Comparison of ENCODE assay signal across 9 mouse cellular contexts in the genomic region with DNA sequence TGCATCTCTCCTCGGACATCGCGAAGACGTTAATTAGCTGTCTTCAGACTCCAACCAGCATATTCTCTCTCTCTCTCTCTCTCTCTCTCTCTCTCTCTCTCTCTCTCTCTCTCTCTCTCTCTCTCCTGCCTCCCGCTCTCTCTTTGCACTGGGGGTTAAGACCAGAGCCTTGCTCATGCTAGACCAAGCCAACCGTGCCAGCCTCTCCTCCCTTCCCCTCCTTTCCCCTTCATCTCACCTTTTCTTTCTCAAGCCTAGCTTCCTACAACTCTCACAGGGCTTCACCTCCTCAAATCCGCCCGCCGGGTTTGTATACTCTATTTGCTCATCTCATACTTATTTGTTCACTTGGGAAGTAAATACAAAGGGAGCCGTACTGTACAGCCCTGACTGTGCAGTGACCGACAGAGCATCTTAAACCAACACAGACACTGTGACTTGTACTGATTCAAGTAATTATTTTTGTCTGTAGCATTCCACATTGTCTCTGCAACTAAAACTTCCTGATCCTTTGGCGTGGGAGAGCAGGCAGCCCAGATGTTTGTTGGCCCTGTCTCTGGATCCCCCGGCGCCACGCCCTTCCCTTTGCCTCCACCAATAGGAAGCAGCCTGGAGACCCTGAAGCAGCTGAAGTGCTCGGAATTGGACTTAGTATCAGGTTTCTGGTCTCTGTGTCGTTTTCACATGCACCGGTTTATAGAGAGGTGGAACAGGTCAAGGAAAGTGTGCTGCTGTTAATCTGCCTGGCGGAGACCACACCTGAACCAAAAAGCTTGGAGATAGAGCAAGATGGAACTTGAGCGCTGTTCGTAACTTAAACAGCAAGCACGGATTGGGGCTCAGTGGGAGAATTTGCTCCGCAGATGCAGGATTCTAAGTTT.
A peak's percentile ranks its signal among the peaks of the same experiment; 100 is the strongest.
DNase-seq lines count a peak whose midpoint lies in the region; ATAC-seq and TF ChIP-seq lines count a peak whose summit lies in the region.
"Had no signal": no experiment of that assay in that cellular context is flagged by ENCODE, and none has a peak within 500 bp of the region (broad histone marks: within the 10 kb centered on the region; RNA-seq: fewer than 3 reads in every experiment).

No protein-coding gene starts in this region.

- peak overlapping the region; percentile 78 for H3K4me2 ChIP-seq in heart, embryonic 15.5 days
- H3K4me2 ChIP-seq in liver, embryonic 11.5 days, result peak overlapping the region; percentile 54
- peak overlapping the region; percentile 54 for H3K4me2 ChIP-seq in neural tube, embryonic 15.5 days

- H3K4me3 ChIP-seq in heart, embryonic 10.5 days, result peak overlapping the region; percentile 57
- H3K4me3 ChIP-seq in heart, embryonic 15.5 days, result peak overlapping the region; percentile 47
- H3K4me3 ChIP-seq in liver, embryonic 11.5 days (ENCODE audit: low read depth, low read length), result peak overlapping the region; percentile 28
- H3K4me3 ChIP-seq in neural tube, embryonic 15.5 days (replicated peaks), result peak overlapping the region; percentile 28

- no peaks in the 10 kb centered on the region for H3K9me3 ChIP-seq in heart, embryonic 10.5 days
- H3K9me3 ChIP-seq in heart, embryonic 15.5 days (replicated peaks), result no peaks in the 10 kb centered on the region
- H3K9me3 ChIP-seq in liver, embryonic 11.5 days (ENCODE audit: control insufficient read depth, low read length), result no peaks in the 10 kb centered on the region
- H3K9me3 ChIP-seq in neural tube, embryonic 15.5 days (replicated peaks), result no peaks in the 10 kb centered on the region

- no peaks in the 10 kb centered on the region for H3K36me3 ChIP-seq in heart, embryonic 10.5 days
- H3K36me3 ChIP-seq in heart, embryonic 15.5 days, result no peaks in the 10 kb centered on the region
- no peaks in the 10 kb centered on the region for H3K36me3 ChIP-seq in liver, embryonic 11.5 days (ENCODE audit: control insufficient read depth, insufficient read depth, low read length)
- no peaks in the 10 kb centered on the region for H3K36me3 ChIP-seq in neural tube, embryonic 15.5 days
- H3K36me3 ChIP-seq: G1E had no signal

- WGBS in heart, embryonic 10.5 days, result 25% methylated on average over 23 of the region's 23 CpGs
- WGBS in heart, embryonic 15.5 days, result 23% methylated on average over 23 of the region's 23 CpGs
- WGBS in liver, embryonic 11.5 days, result 27% methylated on average over 23 of the region's 23 CpGs
- 22% methylated on average over 23 of the region's 23 CpGs for WGBS in neural tube, embryonic 15.5 days

- H3K9ac ChIP-seq in heart, embryonic 15.5 days, result 0 out of 2 replicates have a peak overlapping the region, but pooled peaks have one; percentile 31
- no peak overlapping the region for H3K9ac ChIP-seq in liver, embryonic 11.5 days (ENCODE audit: low read depth, low read length)
- H3K9ac ChIP-seq in neural tube, embryonic 15.5 days (replicated peaks), result no peak overlapping the region

- no peak for TF ChIP-seq POLR2A in brain, embryonic 14.5 days (IDR thresholded peaks at IDR 0.05; ENCODE audit: borderline replicate concordance, extremely low read depth, insufficient read depth, insufficient read length, poor library complexity, severe bottlenecking)

- no peak for TF ChIP-seq CTCF in brain, embryonic 14.5 days (IDR thresholded peaks at IDR 0.05; ENCODE audit: borderline replicate concordance, extremely low read depth, insufficient read depth, insufficient read length)

- peaks cover 4% of the 10 kb centered on the region; the same call in 1 of the 2 replicates for H3K4me1 ChIP-seq in heart, embryonic 10.5 days
- H3K4me1 ChIP-seq in heart, embryonic 15.5 days (replicated peaks), result 0 out of 2 replicates have a peak, but pooled peaks cover 5% of the 10 kb centered on the region
- no peaks in the 10 kb centered on the region for H3K4me1 ChIP-seq in liver, embryonic 11.5 days (replicated peaks; ENCODE audit: control insufficient read depth, insufficient read depth, low read length)
- H3K4me1 ChIP-seq in neural tube, embryonic 15.5 days, result peaks cover 14% of the 10 kb centered on the region

- H3K27me3 ChIP-seq in heart, embryonic 10.5 days (ENCODE audit: insufficient read depth, poor library complexity, severe bottlenecking), result peaks cover 7% of the 10 kb centered on the region; the same call in 1 of the 2 replicates
- H3K27me3 ChIP-seq in heart, embryonic 15.5 days, result peaks cover 13% of the 10 kb centered on the region; the same call in 1 of the 2 replicates
- H3K27me3 ChIP-seq in liver, embryonic 11.5 days (replicated peaks; ENCODE audit: control insufficient read depth, insufficient read depth, low read length), result no peaks in the 10 kb centered on the region
- peaks cover 9% of the 10 kb centered on the region for H3K27me3 ChIP-seq in neural tube, embryonic 15.5 days (replicated peaks)

- peak; percentile 78; the same call in 1 of the 2 replicates for ATAC-seq in heart, embryonic 15.5 days (replicated peaks; ENCODE audit: insufficient number of reproducible peaks, insufficient read depth, low FRiP score, low read depth)
- ATAC-seq in liver, embryonic 11.5 days (replicated peaks; ENCODE audit: low FRiP score), result peak; percentile 51; the same call in 1 of the 2 replicates
- peak; percentile 71; the same call in 1 of the 2 replicates for ATAC-seq in neural tube, embryonic 15.5 days (ENCODE audit: low FRiP score)
- ATAC-seq in CD4-positive, CD25-positive, alpha-beta regulatory T cell, adult 4 months, result no peak

- DNase-seq in heart, embryonic 10.5 days (ENCODE audit: low spot score), result peak; percentile 82
- no peak for DNase-seq in heart, adult 8-10 months (ENCODE audit: low spot score)
- peak; percentile 84 for DNase-seq in brain, embryonic 14.5 days (ENCODE audit: low read depth)
- DNase-seq in liver, embryonic 11.5 days (ENCODE audit: low spot score), result peak; percentile 53
- no peak for DNase-seq in layer of hippocampus, adult 8-10 months (ENCODE audit: low spot score in 2 of 2)

- peak overlapping the region; percentile 36; the same call in 1 of the 2 replicates for H3K27ac ChIP-seq in heart, embryonic 10.5 days
- H3K27ac ChIP-seq in heart, embryonic 15.5 days, result no peak overlapping the region
- H3K27ac ChIP-seq in liver, embryonic 11.5 days (ENCODE audit: low read depth, low read length), result no peak overlapping the region
- no peak overlapping the region for H3K27ac ChIP-seq in neural tube, embryonic 15.5 days (replicated peaks)

Comparison
In these comparisons a context has a peak if more than half of its experiments do, and no peak if none do; other contexts are left out.
1. DNase-seq: peak in heart, embryonic 10.5 days (single experiment), brain, embryonic 14.5 days (single experiment) and liver, embryonic 11.5 days (single experiment); none in heart, adult 8-10 months (single experiment) and layer of hippocampus, adult 8-10 months (0 of 2).
2. Peak in every context shown above with its lines, with median percentiles within 50 percentile points of each other: H3K4me3 ChIP-seq and H3K4me2 ChIP-seq.